Mouse (Mus musculus) midbrain, embryonic 14.5 days (tissue): ENCODE measurements at regions not wholly inside any gene's neighbourhood (a gene's known extent, or its start where the extent isn't known, plus 50 kb on each side); places are given as distances from the start of the nearest gene placed in this dataset.
A peak's percentile ranks its signal among the peaks of the same experiment; 100 is the strongest.

Experiments used
- ATAC-seq: fragments of 200-750 bp; cut with Nextera tagmentation; 2 replicates; pipeline ENCODE4 v1.8.0; 2017; ENCODE audit warnings: moderate number of reproducible peaks, moderate library complexity; ENCODE audit not compliant: low FRiP score, low TSS enrichment
- DNase-seq: peaks from one replicate; pipeline ENCODE4 v3.0.0-alpha.2; 2015
- H3K27ac ChIP-seq: fragments of 300-500 bp; sonication (generic); replicated peaks from 2 replicates; pipeline ENCODE4 v1.5.1; 2014; ENCODE audit warnings: mild to moderate bottlenecking, low read depth, low read length, moderate library complexity
- H3K27me3 ChIP-seq: fragments of 300-500 bp; sonication (generic); 2 replicates; pipeline ENCODE4 v1.6.1; 2014; ENCODE audit warnings: low read length, control low read depth, mixed read lengths; ENCODE audit not compliant: control insufficient read depth, insufficient read depth
- H3K36me3 ChIP-seq: fragments of 300-500 bp; sonication (generic); 2 replicates; pipeline ENCODE4 v1.6.1; 2014; ENCODE audit warnings: low read length, control low read depth; ENCODE audit not compliant: control insufficient read depth, insufficient read depth
- H3K4me1 ChIP-seq: fragments of 300-500 bp; sonication (generic); 2 replicates; pipeline ENCODE4 v1.6.1; 2014; ENCODE audit warnings: mild to moderate bottlenecking, antibody characterized with exemption, low read length, control low read depth; ENCODE audit not compliant: control insufficient read depth, insufficient read depth
- H3K4me2 ChIP-seq: fragments of 300-500 bp; sonication (generic); 2 replicates; pipeline ENCODE4 v1.6.1; 2014; ENCODE audit warnings: mild to moderate bottlenecking, low read length, moderate library complexity
- H3K4me3 ChIP-seq: fragments of 300-500 bp; sonication (generic); replicated peaks from 2 replicates; pipeline ENCODE4 v1.5.1; 2014; ENCODE audit warnings: low read depth, low read length
- H3K9ac ChIP-seq: fragments of 300-500 bp; sonication (generic); replicated peaks from 2 replicates; pipeline ENCODE4 v1.6.1; 2014; ENCODE audit warnings: mild to moderate bottlenecking, low read length, moderate library complexity
- H3K9me3 ChIP-seq: fragments of 300-500 bp; sonication (generic); 2 replicates; pipeline ENCODE4 v1.6.1; 2016; ENCODE audit warnings: low read length, control low read depth, mixed read lengths; ENCODE audit not compliant: control insufficient read depth
- WGBS: fragments of 180-500 bp; shearing (Covaris S2); extraction: QIAGEN DNeasy Blood & Tissue Kit; methylation state at CpG from one replicate; pipeline ENCODE4 v1.1.7; 2014; 5-methylcytosine and 5-hydroxymethylcytosine counted together

GRCm38 (mm10) chr7:73135786-73136185 lies 239.5 kb upstream of the Rgma start:
- peaks cover 15% of the 10 kb centered on the region for H3K4me1 ChIP-seq
- no peak overlapping the region for H3K4me3 ChIP-seq
- DNase-seq (no peak), ATAC-seq (no peak)
- WGBS: 71% methylated on average over 6 of the region's 6 CpGs
- H3K27ac ChIP-seq: no peak overlapping the region
- no peaks in the 10 kb centered on the region for H3K27me3 ChIP-seq
- H3K4me2 ChIP-seq: no peak overlapping the region
- H3K9me3 ChIP-seq: no peaks in the 10 kb centered on the region
- H3K36me3 ChIP-seq: no peaks in the 10 kb centered on the region
- H3K9ac ChIP-seq: no peak overlapping the region

GRCm38 (mm10) chr7:73138269-73138668 lies 237.0 kb upstream of the Rgma start:
- Histone ChIP-seq H3K27ac (no peak overlapping the region), H3K9ac (no peak overlapping the region), H3K4me1 (peaks cover 26% of the 10 kb centered on the region), H3K36me3 (no peaks in the 10 kb centered on the region), H3K27me3 (no peaks in the 10 kb centered on the region), H3K4me2 (no peak overlapping the region), H3K4me3 (no peak overlapping the region), H3K9me3 (no peaks in the 10 kb centered on the region)
- ATAC-seq (no peak), DNase-seq (no peak)
- 31% methylated on average over 5 of the region's 5 CpGs for WGBS

- Histone ChIP-seq H3K4me2 (no peak overlapping the region), H3K27me3 (no peaks in the 10 kb centered on the region), H3K4me1 (peaks cover 26% of the 10 kb centered on the region), H3K27ac (no peak overlapping the region), H3K9ac (no peak overlapping the region), H3K4me3 (no peak overlapping the region), H3K36me3 (no peaks in the 10 kb centered on the region), H3K9me3 (no peaks in the 10 kb centered on the region)
- WGBS: 4% methylated on average over 8 of the region's 8 CpGs
- ATAC-seq (peak; percentile 58; the same call in 1 of the 2 replicates), DNase-seq (peak; percentile 57)
Measured at GRCm38 (mm10) chr7:73138861-73139493, 236.3 kb upstream of the Rgma start.

- no peak overlapping the region for H3K27ac ChIP-seq
- no peak overlapping the region for H3K4me3 ChIP-seq
- H3K9ac ChIP-seq: no peak overlapping the region
- no peaks in the 10 kb centered on the region for H3K27me3 ChIP-seq
- no peak overlapping the region for H3K4me2 ChIP-seq
- 20% methylated on average over 6 of the region's 6 CpGs for WGBS
- H3K9me3 ChIP-seq: no peaks in the 10 kb centered on the region
- DNase-seq (no peak), ATAC-seq (no peak)
- no peaks in the 10 kb centered on the region for H3K36me3 ChIP-seq
- peaks cover 26% of the 10 kb centered on the region for H3K4me1 ChIP-seq
Measured at GRCm38 (mm10) chr7:73139901-73140300, 235.4 kb upstream of the Rgma start.

- Histone ChIP-seq H3K27me3 (no peaks in the 10 kb centered on the region), H3K9ac (no peak overlapping the region), H3K9me3 (no peaks in the 10 kb centered on the region), H3K4me2 (no peak overlapping the region), H3K4me3 (no peak overlapping the region), H3K27ac (peak overlapping the region; percentile 27; the same call in 1 of the 2 replicates), H3K4me1 (peaks cover 26% of the 10 kb centered on the region), H3K36me3 (no peaks in the 10 kb centered on the region)
- ATAC-seq (peak; percentile 65; the same call in 1 of the 2 replicates), DNase-seq (peak; percentile 62)
- WGBS: 3% methylated on average over 5 of the region's 5 CpGs
Measured at GRCm38 (mm10) chr7:73141167-73141566, 234.1 kb upstream of the Rgma start.

GRCm38 (mm10) chr7:73143902-73144301 lies 231.4 kb upstream of the Rgma start:
- DNase-seq: no peak
- 78% methylated on average over 11 of the region's 11 CpGs for WGBS
- Histone ChIP-seq H3K4me3 (no peak overlapping the region), H3K36me3 (no peaks in the 10 kb centered on the region), H3K9me3 (no peaks in the 10 kb centered on the region), H3K27me3 (no peaks in the 10 kb centered on the region), H3K4me1 (peaks cover 24% of the 10 kb centered on the region), H3K9ac (no peak overlapping the region), H3K4me2 (no peak overlapping the region), H3K27ac (0 out of 2 replicates have a peak overlapping the region, but pooled peaks have one; percentile 13)
- no peak for ATAC-seq

GRCm38 (mm10) chr7:73144846-73145245 lies 230.5 kb upstream of the Rgma start:
- no peaks in the 10 kb centered on the region for H3K27me3 ChIP-seq
- peaks cover 16% of the 10 kb centered on the region for H3K4me1 ChIP-seq
- no peak overlapping the region for H3K27ac ChIP-seq
- WGBS: 54% methylated on average over 4 of the region's 4 CpGs
- H3K4me3 ChIP-seq: no peak overlapping the region
- no peaks in the 10 kb centered on the region for H3K36me3 ChIP-seq
- ATAC-seq (no peak), DNase-seq (no peak)
- H3K4me2 ChIP-seq: no peak overlapping the region
- H3K9me3 ChIP-seq: no peaks in the 10 kb centered on the region
- H3K9ac ChIP-seq: no peak overlapping the region

- no peak overlapping the region for H3K27ac ChIP-seq
- no peak for ATAC-seq
Measured at GRCm38 (mm10) chr7:73147251-73147650, 228.1 kb upstream of the Rgma start.

GRCm38 (mm10) chr7:73150436-73150835 lies 224.9 kb upstream of the Rgma start:
- H3K27ac ChIP-seq: no peak overlapping the region
- WGBS: 79% methylated on average over 7 of the region's 7 CpGs
- no peaks in the 10 kb centered on the region for H3K9me3 ChIP-seq

More at GRCm38 (mm10) chr7:73147251-73147650, 228.1 kb upstream of the Rgma start:
- H3K4me1 ChIP-seq: peaks cover 12% of the 10 kb centered on the region
- no peak overlapping the region for H3K9ac ChIP-seq
- no peaks in the 10 kb centered on the region for H3K9me3 ChIP-seq
- H3K4me2 ChIP-seq: no peak overlapping the region
- H3K36me3 ChIP-seq: no peaks in the 10 kb centered on the region
- no peak overlapping the region for H3K4me3 ChIP-seq
- no peaks in the 10 kb centered on the region for H3K27me3 ChIP-seq
- DNase-seq: no peak

More at GRCm38 (mm10) chr7:73150436-73150835, 224.9 kb upstream of the Rgma start:
- Histone ChIP-seq H3K4me3 (no peak overlapping the region), H3K9ac (no peak overlapping the region), H3K4me1 (peaks cover 13% of the 10 kb centered on the region), H3K27me3 (no peaks in the 10 kb centered on the region), H3K4me2 (no peak overlapping the region), H3K36me3 (no peaks in the 10 kb centered on the region)
- ATAC-seq (no peak), DNase-seq (no peak)
